Mouse (Mus musculus) kidney, adult 8-10 months (tissue): ENCODE data around the gene Smarcal1.

Experiments
- DNase-seq, 2 experiments: peaks; one replicate each; pipeline ENCODE4 v3.0.0; 2022

Smarcal1 gene

GRCm38 (mm10) chr1:72592350-72592749 lies 9.3 kb downstream of the Smarcal1 start:
- no peak for DNase-seq

GRCm38 (mm10) chr1:72593340-72593951 lies 10.4 kb downstream of the Smarcal1 start:
- peak; percentile 46 to 47 for DNase-seq

GRCm38 (mm10) chr1:72595686-72596085 lies 12.6 kb downstream of the Smarcal1 start:
- DNase-seq = no peak

- no peak for DNase-seq
These were observed 13.2 kb downstream of the Smarcal1 start for GRCm38 (mm10) chr1:72596231-72596630.

GRCm38 (mm10) chr1:72599146-72600101 lies 16.4 kb downstream of the Smarcal1 start:
- DNase-seq = peak; percentile 70 to 87

GRCm38 (mm10) chr1:72600778-72601177 lies 17.7 kb downstream of the Smarcal1 start:
- DNase-seq = no peak

GRCm38 (mm10) chr1:72601233-72601632 lies 18.2 kb downstream of the Smarcal1 start:
- DNase-seq = no peak

GRCm38 (mm10) chr1:72602186-72602585 lies 19.1 kb downstream of the Smarcal1 start:
- no peak for DNase-seq

- no peak for DNase-seq
These were observed 19.8 kb downstream of the Smarcal1 start for GRCm38 (mm10) chr1:72602803-72603202.

- DNase-seq = no peak
These were observed 23.2 kb downstream of the Smarcal1 start for GRCm38 (mm10) chr1:72606186-72606673.

GRCm38 (mm10) chr1:72609129-72609528 lies 26.1 kb downstream of the Smarcal1 start:
- DNase-seq = no peak

GRCm38 (mm10) chr1:72609887-72610877 lies 27.1 kb downstream of the Smarcal1 start:
- DNase-seq = peak; percentile 65 to 72

GRCm38 (mm10) chr1:72612172-72612571 lies 29.1 kb downstream of the Smarcal1 start:
- DNase-seq = no peak

- no peak for DNase-seq
These were observed 52.2 kb downstream of the Smarcal1 start for GRCm38 (mm10) chr1:72635221-72635620.

GRCm38 (mm10) chr1:72640658-72641410 lies 57.8 kb downstream of the Smarcal1 start:
- DNase-seq = peak; percentile 18 to 28

- no peak for DNase-seq
These were observed 90.0 kb downstream of the Smarcal1 start for GRCm38 (mm10) chr1:72673070-72673469.
